14 mouse cellular contexts compared by ENCODE assay signal in genomic region chr9:31808753-31809152, GRCm38 (mm10).
DNase-seq lines count a peak whose midpoint lies in the region; ATAC-seq and TF ChIP-seq lines count a peak whose summit lies in the region.
"Had no signal": no experiment of that assay in that cellular context is flagged by ENCODE, and none has a peak within 500 bp of the region (broad histone marks: within the 10 kb centered on the region; RNA-seq: fewer than 3 reads in every experiment).

No protein-coding gene starts in this region.

- no peak for TF ChIP-seq POLR2A in lung, adult 2 months (IDR thresholded peaks at IDR 0.05; ENCODE audit: borderline replicate concordance, extremely low read depth, low read depth, low read length)

- H3K4me2 ChIP-seq in hindbrain, postnatal 0 days (ENCODE audit: low read depth, low read length) = no peak overlapping the region
- no peak overlapping the region for H3K4me2 ChIP-seq in hindbrain, embryonic 16.5 days (ENCODE audit: low read length)
- H3K4me2 ChIP-seq: heart, embryonic 12.5 days; hindbrain, embryonic 13.5 days; neural tube, embryonic 13.5 days had no signal

- H3K27ac ChIP-seq in hindbrain, postnatal 0 days = no peak overlapping the region
- no peak overlapping the region for H3K27ac ChIP-seq in hindbrain, embryonic 16.5 days (ENCODE audit: low read depth, low read length)
- no peak overlapping the region for H3K27ac ChIP-seq in ES-E14 (ENCODE audit: insufficient read depth, low read depth, low read length, poor library complexity, severe bottlenecking)
- H3K27ac ChIP-seq: forebrain, embryonic 10.5 days; hindbrain, embryonic 13.5 days; macrophage; neural tube, embryonic 13.5 days had no signal

- no peak for ATAC-seq in hindbrain, postnatal 0 days
- ATAC-seq in hindbrain, embryonic 16.5 days = no peak
- ATAC-seq: midbrain, embryonic 16.5 days had no signal

- H3K4me3 ChIP-seq in hindbrain, postnatal 0 days (ENCODE audit: low read length) = no peak overlapping the region
- no peak overlapping the region for H3K4me3 ChIP-seq in hindbrain, embryonic 16.5 days (ENCODE audit: low read length)
- no peak overlapping the region for H3K4me3 ChIP-seq in lung, adult 2 months (replicated peaks; ENCODE audit: extremely low read depth, low read depth, low read length)
- no peak overlapping the region for H3K4me3 ChIP-seq in ES-E14 (ENCODE audit: insufficient read depth in 1 of 2, low read depth in 1 of 2, low read length in 2 of 2, poor library complexity in 1 of 2, severe bottlenecking in 1 of 2)
- H3K4me3 ChIP-seq: forebrain, embryonic 10.5 days; heart, embryonic 12.5 days; hindbrain, embryonic 13.5 days; neural tube, embryonic 13.5 days had no signal

- H3K4me1 ChIP-seq in hindbrain, postnatal 0 days (ENCODE audit: insufficient read depth, low read length) = no peaks in the 10 kb centered on the region
- H3K4me1 ChIP-seq in hindbrain, embryonic 16.5 days (ENCODE audit: control insufficient read depth, insufficient read depth, low read depth, low read length) = no peaks in the 10 kb centered on the region
- H3K4me1 ChIP-seq in lung, adult 2 months (ENCODE audit: control insufficient read depth, insufficient read depth, low read length) = no peaks in the 10 kb centered on the region
- H3K4me1 ChIP-seq in ES-E14 (ENCODE audit: control insufficient read depth in 2 of 2, insufficient read depth in 2 of 2, low read length in 2 of 2, poor library complexity in 1 of 2) = no peaks in the 10 kb centered on the region
- H3K4me1 ChIP-seq: heart, embryonic 12.5 days; hindbrain, embryonic 13.5 days; neural tube, embryonic 13.5 days had no signal

- TF ChIP-seq CTCF in hindbrain, postnatal 0 days (IDR thresholded peaks at IDR 0.05; ENCODE audit: low read depth) = peak; percentile 32
- TF ChIP-seq CTCF in lung, adult 2 months (IDR thresholded peaks at IDR 0.05; ENCODE audit: insufficient read depth, low read length) = 0 out of 2 replicates have a peak, but pooled peaks have one; percentile 9

- H3K9ac ChIP-seq in hindbrain, postnatal 0 days (replicated peaks; ENCODE audit: low read length) = no peak overlapping the region
- no peak overlapping the region for H3K9ac ChIP-seq in hindbrain, embryonic 16.5 days (ENCODE audit: low read depth, low read length)
- H3K9ac ChIP-seq in ES-E14 (ENCODE audit: insufficient read depth, low read depth, low read length, poor library complexity, severe bottlenecking) = no peak overlapping the region
- H3K9ac ChIP-seq: heart, embryonic 12.5 days; hindbrain, embryonic 13.5 days; neural tube, embryonic 13.5 days had no signal

- no peaks in the 10 kb centered on the region for H3K9me3 ChIP-seq in hindbrain, postnatal 0 days (ENCODE audit: low read length)
- no peaks in the 10 kb centered on the region for H3K9me3 ChIP-seq in hindbrain, embryonic 16.5 days (ENCODE audit: control insufficient read depth, low read length)
- H3K9me3 ChIP-seq in ES-E14 (ENCODE audit: control insufficient read depth, insufficient read depth, low read depth, low read length) = no peaks in the 10 kb centered on the region
- H3K9me3 ChIP-seq: forebrain, embryonic 10.5 days; heart, embryonic 12.5 days; hindbrain, embryonic 13.5 days had no signal

- H3K36me3 ChIP-seq in hindbrain, postnatal 0 days (ENCODE audit: insufficient read depth, low read length) = no peaks in the 10 kb centered on the region
- no peaks in the 10 kb centered on the region for H3K36me3 ChIP-seq in hindbrain, embryonic 16.5 days (ENCODE audit: control insufficient read depth, insufficient read depth, low read length)
- no peaks in the 10 kb centered on the region for H3K36me3 ChIP-seq in ES-E14 (ENCODE audit: control insufficient read depth, insufficient read depth, low read length, poor library complexity, severe bottlenecking)
- H3K36me3 ChIP-seq: forebrain, embryonic 10.5 days; heart, embryonic 12.5 days; hindbrain, embryonic 13.5 days; neural tube, embryonic 13.5 days had no signal

- WGBS in hindbrain, postnatal 0 days = 84% methylated on average over 2 of the region's 2 CpGs
- 92% methylated on average over 2 of the region's 2 CpGs for WGBS in hindbrain, embryonic 16.5 days
- WGBS in lung, adult 2 months = 75% methylated on average over 2 of the region's 2 CpGs

- in situ Hi-C loops in ES-E14 (cut with MboI; ENCODE audit: low sequenced_read_pairs in 2 of 2, unreplicated experiment in 2 of 2) = no loop called here

- no peaks in the 10 kb centered on the region for H3K27me3 ChIP-seq in hindbrain, postnatal 0 days (ENCODE audit: insufficient read depth, low read length)
- H3K27me3 ChIP-seq in hindbrain, embryonic 16.5 days (replicated peaks; ENCODE audit: control insufficient read depth, insufficient read depth, low read length) = no peaks in the 10 kb centered on the region
- H3K27me3 ChIP-seq: heart, embryonic 12.5 days; hindbrain, embryonic 13.5 days; neural tube, embryonic 13.5 days had no signal

- DNase-seq in hindbrain, postnatal 0 days (ENCODE audit: low spot score) = no peak
- no peak for DNase-seq in lung, adult 2 months
- DNase-seq in lung, adult 18-20 months = no peak
- DNase-seq in ES-E14 (ENCODE audit: low read depth, low spot score) = peak; percentile 16
- DNase-seq in kidney, postnatal 4 days = peak; percentile 33 to 40
- no peak for DNase-seq in right cerebral cortex, adult 2 months (ENCODE audit: low spot score in 2 of 2)
- no peak for DNase-seq in urinary bladder, postnatal 36 days (ENCODE audit: low spot score in 2 of 2)

TF ChIP-seq in ES-E14, 5 proteins besides CTCF, POLR2A, EP300 and RAD21:
- TF ChIP-seq CHD2 (IDR thresholded peaks at IDR 0.05; ENCODE audit: low read depth, low read length) (no peak), MAFK (IDR thresholded peaks at IDR 0.05; ENCODE audit: insufficient read depth, low read depth, low read length) (no peak), HCFC1 (IDR thresholded peaks at IDR 0.05; ENCODE audit: borderline replicate concordance, insufficient read depth, low read length) (no peak), ZC3H11A (IDR thresholded peaks at IDR 0.05; ENCODE audit: borderline replicate concordance, low read depth, low read length) (no peak; the same call in 1 of the 2 replicates), ZNF384 (IDR thresholded peaks at IDR 0.05; ENCODE audit: low read depth, low read length) (no peak)
TF ChIP-seq in ES-E14: peak in this region for 0.

Comparison
In these comparisons a context has a peak if more than half of its experiments do, and no peak if none do; other contexts are left out.
1. DNase-seq: peak in ES-E14 (single experiment) and kidney, postnatal 4 days (2 of 2); none in hindbrain, postnatal 0 days (single experiment), lung, adult 2 months (single experiment), lung, adult 18-20 months (0 of 2), right cerebral cortex, adult 2 months (0 of 2) and urinary bladder, postnatal 36 days (0 of 2).